Mouse (Mus musculus): ENCODE data around the gene Sfrp5. TPM values are rescaled to one million over a fixed set of nuclear protein-coding genes. Genes with fewer than 3 reads are reported as not detected.

Gene Sfrp5
- polyA plus RNA-seq, 1 experiment from 2014 or later = 4.1 TPM

DNA sequence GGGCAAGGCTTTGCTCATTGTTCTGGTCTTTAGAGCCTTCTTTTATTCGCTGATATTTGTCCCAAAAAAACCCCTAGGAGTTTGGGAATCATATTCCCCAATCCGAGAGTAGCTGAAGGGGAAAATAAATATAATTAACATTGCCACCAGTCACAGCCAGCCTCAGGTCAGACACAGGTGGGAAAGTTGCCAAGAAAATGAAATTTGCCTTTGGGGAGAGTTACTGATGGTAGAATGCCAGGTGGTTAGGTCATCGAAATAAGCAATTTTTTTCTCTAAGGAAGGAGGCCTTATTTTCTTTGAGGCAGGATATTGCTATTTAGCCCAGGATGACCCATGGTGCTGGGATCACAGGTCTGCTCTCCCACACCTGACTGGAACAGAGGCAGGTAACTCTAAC lies 35.3 kb downstream of the Sfrp5 start:
- ATAC-seq (ENCODE audit: insufficient read depth, low FRiP score, low TSS enrichment) (no peak), DNase-seq (ENCODE audit: low spot score) (no peak)
- Histone ChIP-seq H3K36me3 (ENCODE audit: control insufficient read depth, insufficient read depth, low read length) (no peaks in the 10 kb centered on the region), H3K4me3 (ENCODE audit: low read depth, low read length) (no peak overlapping the region), H3K4me2 (ENCODE audit: low read depth) (no peak overlapping the region), H3K9ac (ENCODE audit: low read length) (no peak overlapping the region), H3K27ac (ENCODE audit: low read depth, low read length) (no peak overlapping the region), H3K27me3 (ENCODE audit: control insufficient read depth, insufficient read depth, low read length) (no peaks in the 10 kb centered on the region), H3K4me1 (ENCODE audit: control insufficient read depth, insufficient read depth, low read length) (peaks cover 7% of the 10 kb centered on the region; the same call in 1 of the 2 replicates), H3K9me3 (ENCODE audit: control insufficient read depth, low read length) (no peaks in the 10 kb centered on the region)
- WGBS = 58% methylated on average over 3 of the region's 3 CpGs

DNA sequence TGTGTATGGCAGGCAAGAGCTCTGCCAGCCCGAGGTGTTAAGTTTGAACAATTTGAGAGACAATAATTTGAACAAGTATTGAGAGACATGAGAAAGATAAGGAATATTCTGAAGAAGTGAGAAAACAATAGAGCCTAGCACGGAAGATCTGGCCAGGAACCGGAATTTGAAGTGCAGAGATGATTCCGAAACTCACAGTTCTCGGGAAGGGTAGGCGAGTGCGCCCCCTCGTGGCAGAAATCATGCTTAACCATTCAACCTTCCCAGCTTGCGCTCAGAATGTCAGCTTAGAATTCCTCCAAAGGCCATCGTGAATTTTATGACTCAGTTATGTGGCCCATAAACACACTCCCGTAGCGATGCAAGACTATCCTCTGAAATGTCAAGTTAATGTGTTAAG lies 35.9 kb downstream of the Sfrp5 start:
- peak; percentile 85 for DNase-seq (ENCODE audit: low spot score)
- H3K9me3 ChIP-seq (ENCODE audit: control insufficient read depth, low read length) = no peaks in the 10 kb centered on the region
- 0 out of 2 replicates have a peak overlapping the region, but pooled peaks have one; percentile 10 for H3K9ac ChIP-seq (ENCODE audit: low read length)
- no peak for ATAC-seq (ENCODE audit: insufficient read depth, low FRiP score, low TSS enrichment)
- H3K4me1 ChIP-seq (ENCODE audit: control insufficient read depth, insufficient read depth, low read length) = peaks cover 2% of the 10 kb centered on the region; the same call in 1 of the 2 replicates
- no peaks in the 10 kb centered on the region for H3K27me3 ChIP-seq (ENCODE audit: control insufficient read depth, insufficient read depth, low read length)
- peak overlapping the region; percentile 38 for H3K4me2 ChIP-seq (ENCODE audit: low read depth)
- 3% methylated on average over 12 of the region's 12 CpGs for WGBS
- H3K27ac ChIP-seq (ENCODE audit: low read depth, low read length) = no peak overlapping the region
- no peaks in the 10 kb centered on the region for H3K36me3 ChIP-seq (ENCODE audit: control insufficient read depth, insufficient read depth, low read length)
- H3K4me3 ChIP-seq (ENCODE audit: low read depth, low read length) = no peak overlapping the region

DNA sequence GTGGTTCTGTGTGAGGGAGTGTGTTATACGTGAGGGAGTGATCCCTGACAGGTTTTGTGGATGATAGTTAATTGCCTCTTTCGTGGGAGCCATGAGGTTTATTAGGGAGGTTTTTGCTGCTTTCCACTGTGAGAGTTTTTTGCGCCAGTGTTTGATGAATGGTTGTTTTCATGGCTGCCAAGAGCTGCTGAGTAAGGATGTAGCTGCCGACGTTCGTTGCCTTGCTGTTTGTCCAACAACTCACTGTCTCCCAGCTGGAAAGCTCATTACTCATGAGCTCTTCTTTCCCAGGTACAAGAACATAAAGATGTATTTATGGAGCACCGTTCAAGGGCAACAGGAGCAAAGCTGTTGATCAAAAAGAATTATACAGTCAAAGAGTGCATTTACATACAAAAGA lies 37.9 kb downstream of the Sfrp5 start:
- Histone ChIP-seq H3K4me1 (ENCODE audit: control insufficient read depth, insufficient read depth, low read length) (no peaks in the 10 kb centered on the region), H3K4me3 (ENCODE audit: low read depth, low read length) (no peak overlapping the region), H3K9ac (ENCODE audit: low read length) (no peak overlapping the region), H3K36me3 (ENCODE audit: control insufficient read depth, insufficient read depth, low read length) (no peaks in the 10 kb centered on the region), H3K27ac (ENCODE audit: low read depth, low read length) (no peak overlapping the region), H3K27me3 (ENCODE audit: control insufficient read depth, insufficient read depth, low read length) (no peaks in the 10 kb centered on the region), H3K4me2 (ENCODE audit: low read depth) (no peak overlapping the region), H3K9me3 (ENCODE audit: control insufficient read depth, low read length) (no peaks in the 10 kb centered on the region)
- WGBS = 37% methylated on average over 7 of the region's 7 CpGs
- no peak for DNase-seq (ENCODE audit: low spot score)
- ATAC-seq (ENCODE audit: insufficient read depth, low FRiP score, low TSS enrichment) = no peak

DNA sequence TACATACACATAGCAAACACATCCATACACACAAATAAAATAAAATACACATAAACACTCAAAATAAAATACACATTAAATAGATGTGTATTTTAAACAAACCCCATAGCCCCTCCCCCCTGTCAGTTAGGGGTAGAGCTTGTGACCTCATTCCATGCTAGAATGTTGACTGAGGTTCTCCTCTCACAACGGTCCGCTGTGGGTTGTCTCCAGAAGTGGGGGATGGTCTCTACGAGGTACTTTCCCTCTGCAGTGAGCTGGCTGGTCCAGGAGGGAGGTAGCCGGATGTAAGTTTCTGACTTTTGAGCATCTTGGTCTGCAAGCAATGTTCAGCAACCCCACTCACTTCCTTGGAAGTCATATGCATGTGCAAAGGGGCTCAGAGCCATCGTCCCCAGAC lies 38.3 kb downstream of the Sfrp5 start, which contains the start of gene Zfyve27:
TSS of gene Zfyve27 (plus strand) at position 188 of the 400 bp plus-strand sequence.
- no peak within 1 kb of the TSS for H3K4me3 ChIP-seq (ENCODE audit: low read depth, low read length)
- DNase-seq (ENCODE audit: low spot score) (no peak), ATAC-seq (ENCODE audit: insufficient read depth, low FRiP score, low TSS enrichment) (no peak)
- no peaks in the 10 kb centered on the region for H3K27me3 ChIP-seq (ENCODE audit: control insufficient read depth, insufficient read depth, low read length)
- H3K4me1 ChIP-seq (ENCODE audit: control insufficient read depth, insufficient read depth, low read length) = no peaks in the 10 kb centered on the region
- H3K9me3 ChIP-seq (ENCODE audit: control insufficient read depth, low read length) = no peaks in the 10 kb centered on the region
- no peaks in the 10 kb centered on the region for H3K36me3 ChIP-seq (ENCODE audit: control insufficient read depth, insufficient read depth, low read length)
- H3K27ac ChIP-seq (ENCODE audit: low read depth, low read length) = no peak within 1 kb of the TSS
- no peak within 1 kb of the TSS for H3K9ac ChIP-seq (ENCODE audit: low read length)
- no peak within 1 kb of the TSS for H3K4me2 ChIP-seq (ENCODE audit: low read depth)
- 69% methylated on average over 5 of the region's 5 CpGs for WGBS

DNA sequence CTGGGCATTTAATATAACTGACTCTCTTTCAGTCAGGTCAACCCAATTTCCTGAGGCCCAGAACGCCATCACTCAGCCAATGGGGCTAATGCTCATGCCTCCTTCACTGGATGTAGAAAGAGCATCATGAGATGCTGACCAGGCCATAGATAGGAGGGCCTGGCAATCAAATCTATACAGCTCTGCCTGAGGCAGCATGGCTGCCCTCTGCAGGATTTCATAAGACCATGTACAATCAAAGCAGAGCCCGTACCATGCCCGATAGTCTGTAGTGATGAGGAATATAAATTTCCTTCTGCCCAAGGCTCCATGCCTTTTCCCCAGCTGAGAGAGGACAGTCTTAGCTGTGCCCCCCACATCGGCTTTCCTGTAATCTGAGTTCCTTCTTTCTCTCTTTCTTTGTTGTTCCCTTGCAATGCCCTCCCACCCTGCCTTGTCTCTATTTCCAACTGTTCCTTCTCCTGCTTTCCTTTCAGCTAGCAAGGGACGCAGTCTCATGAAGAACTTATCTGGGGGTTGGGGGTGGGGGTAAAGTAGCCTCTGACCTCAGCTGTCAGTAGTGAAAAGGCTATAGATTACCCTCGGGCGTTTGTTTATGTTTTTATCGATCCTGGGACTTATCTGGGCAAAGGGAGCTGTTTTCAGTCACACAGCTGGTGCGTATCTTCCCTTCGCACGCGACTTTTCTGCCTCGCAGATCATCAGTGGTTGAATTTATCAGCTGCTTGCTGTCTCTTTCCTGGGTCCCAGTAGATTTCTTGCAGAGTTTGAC lies 43.6 kb downstream of the Sfrp5 start:
- no peak overlapping the region for H3K9ac ChIP-seq (ENCODE audit: low read length)
- 70% methylated on average over 13 of the region's 13 CpGs for WGBS
- H3K27ac ChIP-seq (ENCODE audit: low read depth, low read length) = no peak overlapping the region
- H3K4me1 ChIP-seq (ENCODE audit: control insufficient read depth, insufficient read depth, low read length) = no peaks in the 10 kb centered on the region
- ATAC-seq (ENCODE audit: insufficient read depth, low FRiP score, low TSS enrichment) = no peak
- no peak overlapping the region for H3K4me2 ChIP-seq (ENCODE audit: low read depth)
- DNase-seq (ENCODE audit: low spot score) = no peak
- no peaks in the 10 kb centered on the region for H3K27me3 ChIP-seq (ENCODE audit: control insufficient read depth, insufficient read depth, low read length)
- no peak overlapping the region for H3K4me3 ChIP-seq (ENCODE audit: low read depth, low read length)
- H3K9me3 ChIP-seq (ENCODE audit: control insufficient read depth, low read length) = no peaks in the 10 kb centered on the region
- H3K36me3 ChIP-seq (ENCODE audit: control insufficient read depth, insufficient read depth, low read length) = no peaks in the 10 kb centered on the region

DNA sequence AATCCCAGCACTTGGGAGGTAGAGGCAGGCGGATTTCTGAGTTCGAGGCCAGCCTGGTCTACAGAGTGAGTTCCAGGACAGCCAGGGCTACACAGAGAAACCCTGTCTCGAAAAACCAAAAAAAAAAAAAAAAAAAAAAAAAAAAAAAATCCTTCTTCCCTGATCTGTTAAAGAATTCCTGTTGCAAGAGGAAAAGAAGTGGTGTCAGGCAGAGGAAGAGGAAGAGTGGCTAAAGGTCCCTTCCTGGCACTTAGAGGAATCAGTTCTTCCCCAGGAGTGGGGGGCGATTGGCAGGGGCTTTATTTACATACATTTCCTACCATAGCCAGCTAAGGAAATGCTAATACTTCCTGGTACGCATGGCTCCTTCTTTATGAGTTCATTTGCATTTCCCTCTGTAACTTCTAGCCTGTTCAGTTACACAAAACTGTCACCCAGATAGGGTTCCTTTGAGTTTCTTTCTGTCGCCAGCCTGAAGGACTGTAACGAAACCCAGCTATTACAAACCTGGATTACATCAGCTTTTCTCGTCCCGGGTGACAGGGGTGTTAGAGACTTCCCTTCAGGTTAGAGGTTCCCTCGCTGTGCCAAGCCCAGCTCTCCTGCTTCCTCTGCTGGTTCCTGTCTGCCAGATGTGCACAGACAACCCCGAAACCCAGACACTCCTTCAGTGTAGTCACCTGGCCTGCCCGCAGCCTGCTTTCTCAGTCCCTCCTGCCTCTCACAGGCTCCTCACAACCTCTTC lies 44.4 kb downstream of the Sfrp5 start:
- Histone ChIP-seq H3K27me3 (ENCODE audit: control insufficient read depth, insufficient read depth, low read length) (0 out of 2 replicates have a peak, but pooled peaks cover 3% of the 10 kb centered on the region), H3K4me3 (ENCODE audit: low read depth, low read length) (no peak overlapping the region), H3K9ac (ENCODE audit: low read length) (no peak overlapping the region), H3K4me1 (ENCODE audit: control insufficient read depth, insufficient read depth, low read length) (no peaks in the 10 kb centered on the region), H3K4me2 (ENCODE audit: low read depth) (no peak overlapping the region), H3K9me3 (ENCODE audit: control insufficient read depth, low read length) (no peaks in the 10 kb centered on the region), H3K36me3 (ENCODE audit: control insufficient read depth, insufficient read depth, low read length) (no peaks in the 10 kb centered on the region), H3K27ac (ENCODE audit: low read depth, low read length) (no peak overlapping the region)
- ATAC-seq (ENCODE audit: insufficient read depth, low FRiP score, low TSS enrichment) (no peak), DNase-seq (ENCODE audit: low spot score) (no peak)
- 76% methylated on average over 12 of the region's 12 CpGs for WGBS

DNA sequence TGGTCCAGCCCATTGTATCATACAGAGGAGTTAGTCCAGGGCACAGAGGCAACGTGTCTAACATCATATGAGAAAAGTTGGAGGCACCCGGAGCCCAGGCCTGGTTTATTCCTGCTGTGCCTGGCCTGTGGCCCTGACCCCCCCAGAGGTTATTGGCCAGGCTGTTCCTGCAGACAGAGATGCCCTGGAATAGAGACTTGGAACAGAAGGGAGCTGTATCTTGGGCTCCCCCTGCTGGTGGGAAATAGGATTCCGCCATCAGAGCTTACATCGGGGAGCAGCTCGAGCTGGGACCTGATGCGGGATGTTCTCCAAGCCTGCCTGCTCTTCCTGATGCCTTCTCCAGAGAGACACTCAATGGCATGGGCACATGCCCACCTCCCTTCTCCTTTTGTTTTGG lies 50.1 kb downstream of the Sfrp5 start:
- peak; percentile 85 for DNase-seq (ENCODE audit: low spot score)
- H3K36me3 ChIP-seq (ENCODE audit: control insufficient read depth, insufficient read depth, low read length) = no peaks in the 10 kb centered on the region
- H3K4me2 ChIP-seq (ENCODE audit: low read depth) = no peak overlapping the region
- H3K4me1 ChIP-seq (ENCODE audit: control insufficient read depth, insufficient read depth, low read length) = peaks cover 6% of the 10 kb centered on the region; the same call in 1 of the 2 replicates
- WGBS = 7% methylated on average over 6 of the region's 6 CpGs
- ATAC-seq (ENCODE audit: insufficient read depth, low FRiP score, low TSS enrichment) = peak; percentile 50; the same call in 1 of the 2 replicates
- no peak overlapping the region for H3K27ac ChIP-seq (ENCODE audit: low read depth, low read length)
- H3K4me3 ChIP-seq (ENCODE audit: low read depth, low read length) = no peak overlapping the region
- no peaks in the 10 kb centered on the region for H3K9me3 ChIP-seq (ENCODE audit: control insufficient read depth, low read length)
- H3K27me3 ChIP-seq (ENCODE audit: control insufficient read depth, insufficient read depth, low read length) = peaks cover 8% of the 10 kb centered on the region
- H3K9ac ChIP-seq (ENCODE audit: low read length) = no peak overlapping the region

DNA sequence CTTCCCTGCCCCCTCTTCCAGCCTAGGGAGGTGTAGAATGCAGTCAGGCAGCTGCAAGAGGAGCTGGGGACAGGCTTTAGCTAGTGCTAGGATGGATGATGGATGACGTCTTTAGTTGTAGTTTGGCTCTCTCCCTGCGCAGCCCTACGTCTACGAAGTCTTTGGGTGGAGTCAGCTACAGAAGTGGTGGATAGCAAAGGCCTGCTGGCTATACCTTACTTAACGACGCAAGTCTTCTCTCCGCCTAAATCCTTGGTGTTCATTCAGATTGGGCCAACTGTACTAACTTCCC lies 53.5 kb downstream of the Sfrp5 start:
- Histone ChIP-seq H3K4me3 (ENCODE audit: low read depth, low read length) (peak overlapping the region; percentile 63), H3K9me3 (ENCODE audit: control insufficient read depth, low read length) (no peaks in the 10 kb centered on the region), H3K27ac (ENCODE audit: low read depth, low read length) (no peak overlapping the region), H3K9ac (ENCODE audit: low read length) (peak overlapping the region; percentile 70), H3K27me3 (ENCODE audit: control insufficient read depth, insufficient read depth, low read length) (peaks cover 10% of the 10 kb centered on the region), H3K4me2 (ENCODE audit: low read depth) (peak overlapping the region; percentile 88), H3K36me3 (ENCODE audit: control insufficient read depth, insufficient read depth, low read length) (no peaks in the 10 kb centered on the region), H3K4me1 (ENCODE audit: control insufficient read depth, insufficient read depth, low read length) (peaks cover 6% of the 10 kb centered on the region; the same call in 1 of the 2 replicates)
- no peak for DNase-seq (ENCODE audit: low spot score)
- no peak for ATAC-seq (ENCODE audit: insufficient read depth, low FRiP score, low TSS enrichment)
- 22% methylated on average over 7 of the region's 7 CpGs for WGBS

Measured in neural tube, embryonic 11.5 days (tissue).